Mouse (Mus musculus): Measurements from ENCODE around the gene Lipe.
"Not testable (repeated sequence)": the region's sequence is repeated elsewhere in the genome, so short reads cannot be mapped to it uniquely, and the experiment has no call there.

The Lipe gene

DNA sequence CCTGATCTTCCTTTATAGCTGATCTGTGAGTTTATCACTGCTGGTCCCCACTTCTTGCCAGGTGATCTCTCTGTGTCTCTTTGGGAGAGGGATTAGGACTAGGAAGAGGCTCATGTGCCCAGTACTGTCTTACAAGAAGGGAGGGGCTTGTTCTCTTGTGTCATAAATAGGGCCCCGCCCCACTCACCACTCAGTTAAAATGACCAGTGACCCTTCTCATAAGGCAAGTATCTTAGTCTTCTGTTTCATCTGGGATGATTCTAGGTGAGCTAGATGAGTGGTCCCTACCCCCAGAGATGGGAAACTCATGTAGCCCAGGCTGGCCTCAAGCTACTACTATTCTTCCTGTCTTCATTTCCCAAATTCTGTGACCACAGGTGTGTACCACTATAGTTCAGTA lies at the start of gene Lipe:
Gene Lipe (minus strand): TSS at position 101 of the 400 bp plus-strand sequence.
- DNase-seq (ENCODE audit: low spot score) = no peak

DNA sequence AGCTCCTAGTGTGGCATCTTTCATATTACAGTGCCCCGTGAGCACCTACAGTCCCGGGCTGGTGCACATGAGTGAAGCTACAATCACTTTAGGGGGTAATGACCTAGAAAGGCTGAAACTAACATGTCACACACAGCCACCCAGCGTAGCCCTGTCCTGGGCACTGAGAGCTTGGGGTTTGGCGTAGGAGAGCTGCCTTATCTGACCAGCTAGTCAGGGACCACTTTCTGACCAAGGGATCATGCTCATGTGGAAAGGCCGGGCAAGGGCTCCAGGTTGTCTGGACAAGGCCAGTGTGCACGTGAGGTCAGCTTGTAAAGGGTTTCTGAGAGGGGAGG lies 42.3 kb upstream of the Lipe start:
- no peak for DNase-seq (ENCODE audit: low spot score)

DNA sequence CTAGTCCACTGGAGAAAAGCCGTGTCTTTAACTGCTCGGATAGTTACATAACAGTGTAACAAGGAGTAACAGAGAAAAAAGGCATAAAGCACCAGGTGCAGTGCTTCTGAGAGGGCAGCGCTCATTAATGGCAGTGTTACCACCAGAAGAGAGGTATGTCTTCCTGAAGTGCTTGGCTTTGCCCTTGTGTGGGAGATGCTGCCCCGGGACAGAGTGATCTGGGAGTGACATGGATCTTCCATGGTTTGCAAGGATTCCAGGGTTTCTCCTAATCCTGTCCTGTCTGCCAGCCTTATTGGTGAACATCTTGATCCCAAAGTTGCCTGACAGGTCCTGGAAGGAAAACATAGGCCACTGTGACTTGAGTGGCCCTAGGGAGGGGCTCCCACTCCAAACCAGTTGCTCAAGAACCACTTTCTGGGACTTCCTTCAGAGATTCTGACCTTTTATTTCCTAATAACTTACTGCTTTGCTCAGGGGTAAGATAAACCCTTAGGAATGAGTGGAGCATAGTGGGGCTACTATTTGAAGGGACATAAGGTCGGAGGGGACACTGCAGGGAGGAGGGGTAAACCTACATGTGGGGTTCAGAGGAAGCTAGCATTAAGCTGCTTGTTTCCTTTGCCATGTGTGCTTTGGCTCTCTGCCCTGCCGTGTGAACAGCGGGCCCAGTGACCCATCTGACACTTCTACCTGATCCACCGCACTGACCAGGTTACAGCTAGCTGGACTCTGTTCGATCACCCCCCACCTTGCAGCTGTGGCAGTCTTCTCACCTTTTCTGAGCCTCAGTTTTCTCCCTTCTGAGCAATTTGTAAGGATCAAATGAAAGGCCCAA lies 41.7 kb upstream of the Lipe start:
- no peak for DNase-seq (ENCODE audit: low spot score)

DNA sequence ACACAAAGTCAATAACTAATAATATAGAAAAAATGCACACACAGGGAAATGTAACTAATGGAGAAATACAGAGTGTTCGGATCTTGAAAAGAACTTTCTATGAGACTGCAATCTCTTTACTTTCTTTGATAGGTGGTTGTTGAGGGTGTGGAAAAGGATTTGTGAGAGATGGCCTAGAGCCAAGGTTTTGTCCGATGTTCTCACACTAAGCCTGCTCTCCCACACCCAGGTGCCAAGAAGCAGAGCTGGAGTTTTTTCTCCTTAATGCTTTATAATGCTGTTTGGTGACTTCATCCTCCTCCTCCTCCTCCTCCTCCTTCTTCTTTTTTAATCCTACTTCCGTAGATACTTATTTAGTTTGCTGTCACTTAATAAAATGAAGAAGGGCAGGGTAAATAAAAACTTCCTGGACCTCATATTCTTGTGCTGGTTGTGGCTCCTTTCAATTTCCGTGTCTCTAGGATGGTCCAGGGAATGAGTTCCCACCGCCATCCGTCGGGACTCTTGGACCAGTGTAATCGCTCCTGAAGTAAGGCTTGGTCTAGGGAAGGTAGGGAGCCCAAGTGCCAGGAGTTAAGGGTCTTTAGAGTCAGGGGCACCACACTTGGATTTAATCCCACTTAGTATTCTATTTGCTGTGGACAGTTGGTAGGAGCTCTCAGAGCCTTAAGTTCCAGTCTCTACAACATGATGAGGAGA lies 40.8 kb upstream of the Lipe start:
- no peak for DNase-seq (ENCODE audit: low spot score)

DNA sequence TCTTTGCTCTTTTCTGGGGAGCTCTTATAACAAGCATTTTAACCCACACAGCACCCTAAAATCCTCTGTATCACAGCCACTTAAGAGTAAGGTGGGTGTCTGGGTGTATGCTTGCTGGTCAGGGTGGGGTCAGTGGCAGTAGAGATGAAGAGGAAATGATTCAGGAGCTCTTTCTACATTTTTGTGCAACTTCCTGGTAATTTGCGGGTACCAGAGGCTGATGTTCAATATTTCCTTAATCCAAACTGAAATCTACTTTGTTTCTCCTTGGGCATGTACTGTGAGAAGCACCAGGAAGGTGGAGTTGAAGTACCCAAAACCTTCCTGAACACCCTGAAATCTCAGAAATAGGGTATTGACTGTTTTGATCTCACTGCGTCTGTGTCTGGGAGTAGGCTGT lies 38.2 kb upstream of the Lipe start:
- DNase-seq (ENCODE audit: low spot score) = no peak

DNA sequence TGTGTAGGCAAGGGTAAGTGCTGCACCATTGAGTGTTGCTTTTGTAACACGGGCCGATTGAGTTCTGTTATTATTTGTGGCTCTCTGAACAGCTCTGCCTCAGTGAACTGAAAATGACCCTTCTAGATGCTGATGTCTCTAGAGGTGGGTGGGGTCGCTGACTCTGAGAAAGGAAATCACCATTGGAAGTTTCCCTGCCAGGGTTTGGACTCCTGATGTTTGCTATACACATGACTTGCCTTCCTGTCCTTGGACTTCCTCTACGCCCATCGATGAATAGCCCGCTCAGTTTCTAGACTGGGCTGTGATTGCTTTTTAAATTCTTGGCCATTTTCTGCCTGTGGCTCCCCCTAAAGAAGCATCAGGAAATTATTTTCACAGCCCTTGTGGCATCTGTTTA lies 37.7 kb upstream of the Lipe start:
- DNase-seq (ENCODE audit: low spot score) = no peak

DNA sequence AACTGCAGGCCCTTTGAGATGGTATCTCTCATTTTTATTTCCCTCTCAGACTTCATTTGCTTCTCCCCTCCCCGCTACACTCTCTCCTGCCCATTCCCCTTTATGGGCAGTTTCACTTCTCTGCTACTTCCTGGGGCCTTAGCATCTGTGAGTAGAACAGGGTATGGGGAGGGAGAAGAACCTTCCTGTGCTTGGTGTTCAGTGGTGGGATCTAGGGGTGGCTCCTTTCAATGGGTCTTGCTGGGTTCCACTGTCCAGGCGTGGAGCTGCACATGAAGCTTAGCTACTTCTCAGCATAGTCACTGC lies 37.0 kb upstream of the Lipe start:
- no peak for DNase-seq (ENCODE audit: low spot score)

DNA sequence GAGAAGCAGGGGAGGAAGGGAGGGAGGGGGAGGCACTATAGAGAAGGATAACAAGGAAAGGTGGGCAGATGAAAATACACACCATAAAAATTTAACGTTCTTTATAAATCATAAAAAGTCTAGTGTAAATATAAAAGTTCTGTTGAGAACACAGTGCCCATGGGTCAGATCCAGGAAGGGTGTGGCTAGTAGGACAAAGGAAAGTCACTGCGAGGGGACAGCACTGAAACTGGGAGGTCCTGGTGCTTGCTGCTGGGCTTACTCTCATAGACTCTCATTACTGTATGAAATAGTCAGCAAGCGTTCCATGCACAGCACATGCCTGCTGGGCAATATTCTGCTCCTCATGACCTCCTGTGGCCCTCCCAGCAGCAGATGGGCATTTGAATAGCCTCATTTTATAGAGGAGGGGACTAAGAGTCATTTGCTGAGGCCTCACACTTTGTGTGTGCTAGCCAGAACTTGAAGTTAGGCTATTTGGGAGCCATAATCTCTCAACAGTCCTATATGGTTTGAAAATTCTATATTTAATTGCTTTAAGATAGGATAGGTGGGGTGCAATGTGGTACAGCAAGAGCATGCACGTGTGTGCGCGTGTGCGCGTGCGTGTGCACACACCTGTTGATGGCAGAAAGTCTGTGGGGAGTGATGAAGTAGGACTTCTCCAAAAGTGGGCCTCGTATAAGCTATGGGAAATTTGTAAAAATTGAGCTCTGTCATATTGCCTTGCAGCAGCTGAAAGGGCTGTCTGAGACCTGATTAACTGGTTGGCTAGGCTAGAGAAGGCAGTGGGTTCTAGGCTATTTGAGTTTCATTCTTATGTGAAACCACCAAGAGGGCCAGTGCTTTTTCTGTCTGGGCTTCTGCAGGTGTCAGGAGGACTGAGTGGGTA lies 36.4 kb upstream of the Lipe start:
- DNase-seq (ENCODE audit: low spot score) = no peak

DNA sequence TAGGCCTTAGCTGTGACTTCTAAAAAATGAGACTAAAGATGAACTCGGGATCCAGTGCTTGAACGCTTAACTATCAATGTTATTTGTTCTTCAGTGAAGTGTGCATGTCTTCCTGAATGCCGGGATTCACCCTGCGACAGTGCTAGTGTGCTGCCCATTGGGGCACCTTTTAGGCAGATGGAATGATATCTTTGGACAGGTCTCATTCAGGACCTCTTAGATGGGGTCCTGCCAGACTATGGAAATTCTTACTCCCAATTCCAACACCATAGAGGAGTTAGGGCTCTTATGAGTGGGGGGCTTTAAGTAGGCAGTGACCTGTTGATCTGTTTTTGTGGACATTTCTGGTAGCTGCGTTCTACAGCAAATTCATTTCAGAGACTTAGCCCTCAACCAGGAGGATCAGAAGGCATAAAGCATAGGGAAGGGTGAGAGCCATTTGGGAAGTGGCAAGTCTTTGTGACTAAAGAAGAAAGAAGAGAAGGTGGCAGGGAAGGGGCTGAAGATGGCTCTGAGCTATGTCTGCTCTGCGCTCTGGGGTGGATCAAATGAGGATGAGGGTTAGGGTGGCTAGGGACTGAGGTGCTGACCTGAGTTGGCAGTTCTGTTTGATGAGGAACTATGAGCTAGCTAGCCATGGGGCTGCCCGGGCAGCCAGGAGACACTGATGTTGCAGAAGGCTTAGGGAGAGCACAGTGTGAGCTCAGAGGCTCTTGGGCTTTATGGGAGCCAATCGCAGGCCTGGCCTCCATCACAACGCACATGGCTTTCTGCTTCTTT lies 35.5 kb upstream of the Lipe start:
- no peak for DNase-seq (ENCODE audit: low spot score)

DNA sequence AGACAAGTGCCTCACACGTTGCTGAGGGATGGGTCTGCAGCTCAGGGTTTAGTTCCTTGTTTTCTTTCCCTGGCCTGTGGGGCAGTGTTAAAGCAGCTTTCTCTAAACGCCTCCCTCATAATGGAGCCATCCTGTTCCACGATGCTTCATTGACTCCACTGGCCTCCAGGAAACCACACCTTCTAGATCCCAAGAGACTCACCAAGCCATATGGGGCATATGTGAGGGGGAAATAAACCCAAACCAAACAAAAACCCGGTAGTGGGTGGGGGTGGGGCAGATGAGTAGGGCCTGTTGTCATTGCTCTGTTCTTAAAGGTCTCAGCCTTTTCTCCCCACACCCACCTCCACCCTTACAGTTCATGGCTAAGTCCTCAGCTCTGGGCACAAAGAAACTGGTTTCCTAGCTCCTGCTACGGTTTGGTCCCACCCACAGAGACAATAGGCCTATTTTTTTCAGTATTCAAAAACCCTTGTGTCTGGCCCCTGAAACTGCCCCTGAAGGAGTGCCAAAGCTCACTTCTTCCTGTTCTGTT lies 34.6 kb upstream of the Lipe start:
- DNase-seq (ENCODE audit: low spot score) = no peak

DNA sequence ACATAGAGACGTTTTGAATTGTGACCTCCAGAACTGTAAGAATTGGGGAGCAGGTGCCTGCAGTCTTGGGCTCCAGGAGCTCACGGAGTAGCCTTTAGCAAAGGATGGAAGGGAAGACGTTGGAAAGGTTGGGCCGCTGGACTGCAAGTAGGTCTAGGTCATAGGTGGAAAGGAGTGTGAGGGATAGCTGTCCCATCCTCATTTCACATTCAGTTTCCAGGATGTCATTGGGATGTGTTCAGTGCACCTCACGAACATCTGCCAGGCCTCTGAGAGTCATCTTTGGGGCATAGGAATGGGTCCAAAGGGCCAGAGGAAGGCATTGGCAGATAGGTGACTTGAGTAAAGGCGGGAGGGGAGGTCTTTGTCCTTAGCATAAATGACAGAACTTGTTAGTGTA lies 33.9 kb upstream of the Lipe start:
- no peak for DNase-seq (ENCODE audit: low spot score)

DNA sequence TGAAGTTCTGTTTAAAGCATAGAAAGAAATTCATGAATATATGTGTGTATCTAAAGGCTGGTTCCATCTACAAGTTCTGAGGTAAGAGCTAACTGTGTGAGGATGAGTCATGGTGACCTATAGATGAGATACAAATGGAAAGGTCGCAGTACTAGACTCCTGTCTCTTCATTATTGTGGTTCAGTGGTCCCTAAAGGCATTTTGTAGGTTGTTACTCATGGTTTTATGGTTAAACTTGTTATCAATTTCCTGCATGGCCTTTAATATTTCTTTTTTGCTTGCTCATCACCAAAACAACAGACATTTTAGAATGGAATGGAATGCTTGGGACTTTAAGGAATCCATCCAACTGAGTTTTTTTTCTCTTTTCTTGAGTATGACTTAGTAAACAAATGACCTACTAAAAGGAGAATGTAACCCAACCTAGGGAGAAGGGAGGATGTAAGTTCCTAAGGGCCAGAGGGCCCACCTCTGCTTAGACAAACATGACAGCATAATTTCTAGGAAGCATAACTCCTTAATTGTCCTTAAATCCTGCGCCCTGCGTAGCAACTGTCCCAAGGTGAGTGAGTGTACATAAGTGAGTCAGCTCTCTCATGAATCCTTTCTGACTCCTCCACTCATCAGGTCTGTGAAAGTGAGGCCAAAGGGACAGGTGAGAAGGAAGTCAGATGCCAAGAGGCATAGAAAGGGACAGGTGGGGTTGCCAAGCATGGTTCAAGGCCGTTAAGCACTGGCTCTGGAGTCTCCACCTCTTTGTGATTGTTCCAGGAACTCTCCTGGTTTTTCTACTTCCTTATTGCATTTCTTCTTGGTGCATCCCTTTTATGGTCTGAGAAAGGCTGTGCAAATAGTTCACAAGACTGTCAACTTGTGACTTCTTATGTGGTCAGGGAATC lies 31.6 kb upstream of the Lipe start:
- no peak for DNase-seq (ENCODE audit: low spot score)

DNA sequence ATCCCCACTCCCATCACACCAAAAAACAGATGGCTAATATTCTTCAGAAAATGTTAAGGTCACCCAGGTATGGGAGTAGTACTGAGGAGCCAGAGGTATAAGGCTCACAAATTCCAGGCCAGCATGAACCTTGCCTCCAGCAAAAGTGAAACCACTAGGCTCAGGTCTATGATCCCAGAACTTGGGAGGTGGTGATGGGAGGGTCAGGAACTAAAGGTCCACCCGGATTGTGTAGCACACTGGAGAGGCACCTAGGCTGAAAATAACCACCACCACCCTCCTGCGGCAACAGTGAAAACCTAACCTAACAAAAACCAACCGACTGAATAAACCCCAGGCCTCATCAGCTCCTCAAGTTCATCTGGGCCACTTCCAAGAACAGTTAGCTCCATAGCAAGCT lies 29.8 kb upstream of the Lipe start:
- no peak for DNase-seq (ENCODE audit: low spot score)

DNA sequence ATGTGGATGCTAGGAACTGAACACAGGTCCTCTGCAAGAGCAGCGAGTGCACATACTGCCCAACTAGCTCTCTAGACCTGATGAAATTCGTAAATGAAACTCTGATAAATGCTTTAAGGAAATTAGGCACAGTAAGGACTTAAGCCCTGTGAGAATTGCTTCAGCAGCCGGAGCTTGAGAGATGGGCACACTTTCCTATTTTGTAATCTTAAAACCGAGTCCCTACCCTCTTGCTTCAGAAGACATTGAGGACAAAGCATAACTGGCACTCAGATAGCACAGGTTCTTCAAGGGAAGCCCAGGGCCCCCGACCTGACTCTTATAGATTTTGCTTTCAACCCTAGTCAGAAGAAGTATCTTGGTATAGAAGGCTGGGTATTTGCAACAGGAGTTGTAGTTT lies 28.6 kb upstream of the Lipe start:
- DNase-seq (ENCODE audit: low spot score) = no peak

DNA sequence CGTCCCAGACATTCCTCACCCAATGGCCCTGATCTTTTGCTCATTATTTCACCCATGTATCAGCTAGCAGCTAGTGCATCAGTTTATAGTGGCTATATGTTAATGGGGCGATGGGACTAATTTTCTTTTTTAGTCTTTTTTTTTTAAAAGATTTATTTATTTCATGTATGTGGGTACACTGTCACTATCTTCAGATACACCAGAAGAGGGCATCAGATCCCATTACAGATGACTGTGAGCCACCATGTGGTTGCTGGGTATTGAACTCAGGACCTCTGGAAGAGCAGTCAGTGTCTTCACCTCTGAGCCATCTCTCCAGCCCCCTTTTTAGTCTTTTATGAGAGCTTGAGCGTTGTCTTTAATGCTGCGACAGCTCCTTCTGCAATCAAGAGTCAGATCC lies 27.9 kb upstream of the Lipe start:
- not testable (repeated sequence) for DNase-seq (ENCODE audit: low spot score)

DNA sequence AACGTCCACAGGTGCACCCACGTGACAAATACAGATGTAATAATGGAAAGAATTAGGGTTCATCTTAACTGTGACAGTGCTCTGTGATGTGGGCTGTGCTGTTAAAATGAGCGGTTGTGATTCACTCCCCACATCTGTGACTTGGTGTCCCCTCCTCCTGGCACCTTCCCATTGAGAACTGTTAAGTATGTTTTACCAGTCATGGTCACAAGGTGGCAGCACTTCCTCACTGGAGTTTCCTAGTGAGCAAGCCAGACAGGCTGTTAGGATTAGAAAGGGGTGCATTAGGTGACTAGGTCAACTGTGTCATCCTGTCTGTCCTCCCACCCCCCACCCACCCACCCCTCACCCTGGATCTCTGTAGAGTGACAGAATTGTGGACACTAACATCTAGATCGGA lies 25.9 kb upstream of the Lipe start:
- peak; percentile 77 for DNase-seq (ENCODE audit: low spot score)

DNA sequence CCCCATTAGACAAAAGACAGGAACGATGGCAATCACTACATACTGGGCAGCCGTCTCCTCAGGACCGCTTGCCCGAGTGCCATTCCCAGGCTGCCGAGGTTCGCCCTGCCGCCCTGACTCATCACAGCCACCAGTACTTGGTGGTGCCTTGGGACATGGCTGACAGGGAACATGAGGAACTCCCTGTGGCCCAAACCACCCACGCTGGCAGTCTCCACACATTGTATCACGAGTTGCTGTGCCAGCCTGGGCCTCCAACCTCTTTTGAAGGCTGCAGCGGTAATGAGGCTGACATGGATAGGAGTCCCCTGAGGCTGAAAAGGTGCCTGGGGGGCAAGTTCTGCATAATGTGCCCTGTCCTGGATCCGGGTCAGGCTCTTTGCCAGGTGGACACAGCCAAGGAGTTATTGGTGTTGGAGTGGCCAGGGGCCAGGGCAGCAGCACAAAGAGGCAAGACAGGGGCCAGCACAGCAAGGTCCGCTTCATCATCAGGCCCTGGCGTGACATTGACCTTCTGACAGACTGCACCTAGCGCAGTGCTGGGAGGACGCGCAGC lies 23.9 kb upstream of the Lipe start:
- DNase-seq (ENCODE audit: low spot score) = no peak

DNA sequence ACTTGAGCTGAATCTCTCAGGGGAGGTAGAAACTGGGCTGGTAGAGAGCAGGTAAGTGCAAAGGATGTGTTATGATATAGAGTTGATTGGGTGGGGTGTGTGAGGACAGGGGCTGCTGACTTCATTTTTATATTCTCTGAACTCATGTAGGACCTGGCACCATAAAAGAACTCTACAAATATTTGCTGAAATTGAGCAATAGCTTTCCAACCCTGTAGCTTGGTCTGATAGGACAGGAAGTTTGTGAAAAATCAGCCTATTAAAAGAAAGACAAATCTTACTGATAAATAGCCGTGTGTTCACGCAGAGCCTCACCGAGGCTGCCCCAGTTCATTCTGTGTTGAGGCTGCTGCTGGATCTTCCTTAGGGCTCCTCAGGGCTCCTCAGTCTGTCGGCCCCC lies 21.4 kb upstream of the Lipe start:
- DNase-seq (ENCODE audit: low spot score) = no peak

DNA sequence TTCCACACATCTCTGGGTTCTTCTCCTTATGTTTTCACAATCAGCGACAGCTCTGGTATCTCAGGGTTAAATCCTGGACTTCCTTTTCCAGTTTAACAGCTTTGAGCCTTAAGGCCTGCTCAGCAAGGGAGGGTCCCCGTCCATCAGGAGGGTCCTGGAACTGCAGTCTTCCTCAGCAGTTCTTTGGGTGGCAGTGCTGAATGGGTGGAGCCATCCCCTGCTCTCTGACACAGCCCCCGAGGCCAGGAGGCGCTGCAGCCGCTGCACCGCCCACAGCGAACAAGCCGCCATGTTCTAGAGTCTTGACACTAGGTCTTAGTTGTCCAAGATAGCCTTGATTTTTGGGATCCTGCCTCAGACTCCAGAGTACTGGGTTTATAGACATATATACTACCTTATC lies 21.0 kb upstream of the Lipe start:
- DNase-seq (ENCODE audit: low spot score) = no peak

DNA sequence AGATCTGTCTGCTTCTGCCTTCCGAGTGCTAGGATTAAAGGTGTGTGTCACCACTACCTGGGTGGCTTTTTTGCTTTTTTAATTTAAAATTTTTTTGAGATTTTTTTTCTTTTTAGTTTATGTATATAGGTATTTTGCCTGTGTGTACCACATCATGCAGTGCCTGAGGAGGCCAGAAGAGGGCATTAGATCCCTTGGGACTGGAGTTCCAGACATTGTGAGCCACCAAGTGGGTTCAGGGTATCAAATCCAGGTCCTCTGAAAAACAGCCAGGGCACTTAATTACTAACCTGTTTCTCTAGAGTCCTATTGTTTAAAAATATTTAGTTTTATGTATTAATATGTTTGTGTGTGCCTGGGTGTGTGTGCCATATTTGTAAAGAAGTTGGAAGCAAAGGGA lies 19.1 kb upstream of the Lipe start:
- no peak for DNase-seq (ENCODE audit: low spot score)

Measured in T-cell, adult 2 months (primary cell).